Mouse (Mus musculus): ENCODE results near the gene Rchy1. TPM values are rescaled to one million over a fixed set of nuclear protein-coding genes. Genes with fewer than 3 reads are reported as not detected.

Gene Rchy1
- 79.3 and 84.0 TPM in 2 replicates for polyA plus RNA-seq (2015; fragmentation: Nextera tagmentation; extraction: Ambion mirVana)

- Histone ChIP-seq H3K27me3 (replicated peaks) (no peaks in the 10 kb centered on the region), H3K9me3 (no peaks in the 10 kb centered on the region), H3K4me1 (peaks cover 24% of the 10 kb centered on the region), H3K27ac (peak within 1 kb of the TSS; percentile 100), H3K4me2 (peak within 1 kb of the TSS; percentile 67), H3K36me3 (replicated peaks) (no peaks in the 10 kb centered on the region), H3K9ac (peak within 1 kb of the TSS; percentile 93), H3K4me3 (peak within 1 kb of the TSS; percentile 87)
- WGBS, result under 1% methylated on average over 65 of the region's 65 CpGs
- ATAC-seq (replicated peaks), result peak; percentile 99
These were observed at the start of gene Rchy1 for GRCm38 (mm10) chr5:91962639-91963440. TSS of gene Rchy1 (minus strand) at chr5:91963068.

GRCm38 (mm10) chr5:92011756-92012155 lies 48.9 kb upstream of the Rchy1 start:
- Histone ChIP-seq H3K4me2 (no peak overlapping the region), H3K27me3 (replicated peaks) (no peaks in the 10 kb centered on the region), H3K9me3 (no peaks in the 10 kb centered on the region), H3K36me3 (replicated peaks) (no peaks in the 10 kb centered on the region), H3K27ac (no peak overlapping the region), H3K9ac (no peak overlapping the region), H3K4me1 (no peaks in the 10 kb centered on the region), H3K4me3 (no peak overlapping the region)
- ATAC-seq (replicated peaks), result no peak
- WGBS, result 66% methylated on average over 7 of the region's 7 CpGs

DNA sequence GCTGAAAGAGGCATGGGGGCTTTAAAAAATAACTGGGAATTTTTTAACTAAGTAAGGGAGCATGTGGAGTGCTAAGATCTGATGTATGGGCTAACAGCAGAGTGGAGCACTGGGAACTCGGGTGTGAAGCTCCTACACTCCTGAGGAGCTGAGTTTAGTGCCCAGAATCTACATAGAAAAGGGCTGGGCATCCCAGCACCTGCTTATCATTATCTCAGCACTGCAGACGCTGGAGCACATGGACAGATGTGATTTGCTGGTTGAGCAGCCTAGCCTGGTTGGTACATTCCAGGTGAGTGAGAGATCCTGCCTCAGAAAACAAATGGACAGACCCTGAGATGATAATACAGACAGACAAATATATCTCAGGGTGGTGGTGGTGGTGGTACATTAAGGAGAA lies 47.0 kb upstream of the Rchy1 start:
- H3K4me1 ChIP-seq, result no peaks in the 10 kb centered on the region
- no peaks in the 10 kb centered on the region for H3K36me3 ChIP-seq (replicated peaks)
- 49% methylated on average over 2 of the region's 2 CpGs for WGBS
- no peak overlapping the region for H3K27ac ChIP-seq
- ATAC-seq (replicated peaks), result no peak
- no peak overlapping the region for H3K9ac ChIP-seq
- H3K9me3 ChIP-seq, result no peaks in the 10 kb centered on the region
- no peaks in the 10 kb centered on the region for H3K27me3 ChIP-seq (replicated peaks)
- H3K4me2 ChIP-seq, result no peak overlapping the region
- H3K4me3 ChIP-seq, result no peak overlapping the region

DNA sequence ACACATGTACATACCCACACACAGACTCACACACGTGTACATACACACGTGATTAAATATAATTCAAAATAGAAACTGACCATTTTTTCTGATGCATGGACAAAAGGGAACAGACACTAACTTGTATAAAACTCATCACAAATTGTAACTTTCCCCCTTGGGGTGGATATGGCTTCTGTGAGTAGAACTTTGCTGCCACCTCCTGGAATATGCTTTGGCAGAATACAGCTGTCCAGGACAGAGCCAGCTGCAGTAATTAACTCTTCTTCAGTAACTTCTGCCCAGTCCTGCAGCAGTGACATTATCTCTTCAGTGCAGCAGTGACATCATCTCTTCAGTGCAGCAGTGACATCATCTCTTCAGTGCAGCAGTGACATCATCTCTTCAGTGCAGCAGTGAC lies 40.1 kb upstream of the Rchy1 start:
- WGBS, result 75% methylated on average over 2 of the region's 2 CpGs
- Histone ChIP-seq H3K4me1 (no peaks in the 10 kb centered on the region), H3K4me3 (no peak overlapping the region), H3K27me3 (replicated peaks) (no peaks in the 10 kb centered on the region), H3K4me2 (no peak overlapping the region), H3K27ac (no peak overlapping the region), H3K9ac (no peak overlapping the region), H3K9me3 (no peaks in the 10 kb centered on the region), H3K36me3 (replicated peaks) (no peaks in the 10 kb centered on the region)
- peak; percentile 70 for ATAC-seq (replicated peaks)

GRCm38 (mm10) chr5:92000770-92001169 lies 37.9 kb upstream of the Rchy1 start:
- Histone ChIP-seq H3K4me3 (no peak overlapping the region), H3K4me1 (no peaks in the 10 kb centered on the region), H3K4me2 (no peak overlapping the region), H3K27ac (no peak overlapping the region), H3K9ac (no peak overlapping the region), H3K27me3 (replicated peaks) (no peaks in the 10 kb centered on the region), H3K9me3 (no peaks in the 10 kb centered on the region), H3K36me3 (replicated peaks) (no peaks in the 10 kb centered on the region)
- ATAC-seq (replicated peaks), result no peak
- 76% methylated on average over 2 of the region's 2 CpGs for WGBS

- WGBS, result 60% methylated on average over 13 of the region's 13 CpGs
- Histone ChIP-seq H3K4me1 (no peaks in the 10 kb centered on the region), H3K9ac (no peak overlapping the region), H3K4me2 (no peak overlapping the region), H3K9me3 (no peaks in the 10 kb centered on the region), H3K4me3 (no peak overlapping the region), H3K27ac (no peak overlapping the region), H3K27me3 (replicated peaks) (no peaks in the 10 kb centered on the region), H3K36me3 (replicated peaks) (no peaks in the 10 kb centered on the region)
- no peak for ATAC-seq (replicated peaks)
These were observed 31.7 kb upstream of the Rchy1 start for GRCm38 (mm10) chr5:91994546-91994945.

GRCm38 (mm10) chr5:91993061-91993460 lies 30.2 kb upstream of the Rchy1 start:
- no peaks in the 10 kb centered on the region for H3K9me3 ChIP-seq
- no peak for ATAC-seq (replicated peaks)
- H3K4me2 ChIP-seq, result no peak overlapping the region
- no peak overlapping the region for H3K4me3 ChIP-seq
- no peak overlapping the region for H3K9ac ChIP-seq
- H3K36me3 ChIP-seq (replicated peaks), result no peaks in the 10 kb centered on the region
- no peak overlapping the region for H3K27ac ChIP-seq
- 94% methylated on average over 2 of the region's 2 CpGs for WGBS
- H3K27me3 ChIP-seq (replicated peaks), result no peaks in the 10 kb centered on the region
- H3K4me1 ChIP-seq, result no peaks in the 10 kb centered on the region

GRCm38 (mm10) chr5:91991191-91991937 lies 28.5 kb upstream of the Rchy1 start:
- WGBS, result 89% methylated on average over 6 of the region's 6 CpGs
- ATAC-seq (replicated peaks), result no peak
- Histone ChIP-seq H3K4me2 (no peak overlapping the region), H3K9me3 (no peaks in the 10 kb centered on the region), H3K27ac (no peak overlapping the region), H3K27me3 (replicated peaks) (no peaks in the 10 kb centered on the region), H3K4me1 (no peaks in the 10 kb centered on the region), H3K4me3 (no peak overlapping the region), H3K9ac (no peak overlapping the region), H3K36me3 (replicated peaks) (no peaks in the 10 kb centered on the region)

- no peak overlapping the region for H3K9ac ChIP-seq
- no peaks in the 10 kb centered on the region for H3K4me1 ChIP-seq
- H3K9me3 ChIP-seq, result no peaks in the 10 kb centered on the region
- no peaks in the 10 kb centered on the region for H3K36me3 ChIP-seq (replicated peaks)
- no peak overlapping the region for H3K27ac ChIP-seq
- ATAC-seq (replicated peaks), result no peak
- no peak overlapping the region for H3K4me2 ChIP-seq
- 78% methylated on average over 9 of the region's 9 CpGs for WGBS
- no peak overlapping the region for H3K4me3 ChIP-seq
- no peaks in the 10 kb centered on the region for H3K27me3 ChIP-seq (replicated peaks)
These were observed 26.4 kb upstream of the Rchy1 start for GRCm38 (mm10) chr5:91989261-91989660.

GRCm38 (mm10) chr5:91987799-91988198 lies 24.9 kb upstream of the Rchy1 start:
- Histone ChIP-seq H3K27ac (no peak overlapping the region), H3K27me3 (replicated peaks) (no peaks in the 10 kb centered on the region), H3K4me3 (no peak overlapping the region), H3K4me2 (no peak overlapping the region), H3K36me3 (replicated peaks) (no peaks in the 10 kb centered on the region), H3K4me1 (no peaks in the 10 kb centered on the region), H3K9ac (no peak overlapping the region), H3K9me3 (no peaks in the 10 kb centered on the region)
- no peak for ATAC-seq (replicated peaks)
- 95% methylated on average over 2 of the region's 2 CpGs for WGBS

DNA sequence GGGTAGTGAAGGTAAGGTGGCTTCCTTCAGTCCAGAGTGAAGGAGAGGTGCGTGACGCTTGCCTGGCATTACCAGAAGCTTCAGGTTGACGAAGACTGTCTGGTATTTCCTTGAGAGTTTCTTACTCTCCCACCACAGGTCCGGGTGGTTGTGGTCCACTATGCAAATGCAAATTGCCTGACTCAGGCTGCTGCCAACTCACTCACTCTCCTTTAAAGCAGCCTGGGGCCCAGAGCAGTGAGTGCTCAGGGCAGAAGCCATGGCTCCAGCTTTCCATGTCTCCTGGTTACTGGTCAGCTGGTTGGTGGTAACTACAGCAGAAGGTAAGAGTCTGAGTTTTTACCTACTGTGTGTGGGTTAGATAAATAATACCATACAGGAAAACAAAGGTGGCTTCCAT lies 24.4 kb upstream of the Rchy1 start, which contains the start of gene Odaph:
TSS of gene Odaph (plus strand) at position 240 of the 400 bp plus-strand sequence.
- Histone ChIP-seq H3K4me3 (no peak within 1 kb of the TSS), H3K4me2 (no peak within 1 kb of the TSS), H3K36me3 (replicated peaks) (no peaks in the 10 kb centered on the region), H3K9me3 (no peaks in the 10 kb centered on the region), H3K4me1 (no peaks in the 10 kb centered on the region), H3K27ac (no peak within 1 kb of the TSS), H3K9ac (no peak within 1 kb of the TSS), H3K27me3 (replicated peaks) (no peaks in the 10 kb centered on the region)
- 67% methylated on average over 4 of the region's 4 CpGs for WGBS
- no peak for ATAC-seq (replicated peaks)

GRCm38 (mm10) chr5:91985721-91986120 lies 22.9 kb upstream of the Rchy1 start:
- H3K4me2 ChIP-seq, result no peak overlapping the region
- no peak overlapping the region for H3K27ac ChIP-seq
- no peaks in the 10 kb centered on the region for H3K36me3 ChIP-seq (replicated peaks)
- H3K27me3 ChIP-seq (replicated peaks), result no peaks in the 10 kb centered on the region
- no peak overlapping the region for H3K4me3 ChIP-seq
- 24% methylated on average over 2 of the region's 2 CpGs for WGBS
- H3K9me3 ChIP-seq, result no peaks in the 10 kb centered on the region
- no peak overlapping the region for H3K9ac ChIP-seq
- no peaks in the 10 kb centered on the region for H3K4me1 ChIP-seq
- no peak for ATAC-seq (replicated peaks)

Measured in midbrain, embryonic 15.5 days (tissue).